Mouse (Mus musculus) right cerebral cortex, postnatal 25 days (tissue): Measurements from ENCODE around the gene Tmem170b.
A peak's percentile ranks its signal among the peaks of the same experiment; 100 is the strongest.
"Not testable (repeated sequence)": the region's sequence is repeated elsewhere in the genome, so short reads cannot be mapped to it uniquely, and the experiment has no call there.

ENCODE experiments used
- DNase-seq: peaks from one replicate; pipeline ENCODE4 v3.0.0; 2022

Tmem170b gene

DNA sequence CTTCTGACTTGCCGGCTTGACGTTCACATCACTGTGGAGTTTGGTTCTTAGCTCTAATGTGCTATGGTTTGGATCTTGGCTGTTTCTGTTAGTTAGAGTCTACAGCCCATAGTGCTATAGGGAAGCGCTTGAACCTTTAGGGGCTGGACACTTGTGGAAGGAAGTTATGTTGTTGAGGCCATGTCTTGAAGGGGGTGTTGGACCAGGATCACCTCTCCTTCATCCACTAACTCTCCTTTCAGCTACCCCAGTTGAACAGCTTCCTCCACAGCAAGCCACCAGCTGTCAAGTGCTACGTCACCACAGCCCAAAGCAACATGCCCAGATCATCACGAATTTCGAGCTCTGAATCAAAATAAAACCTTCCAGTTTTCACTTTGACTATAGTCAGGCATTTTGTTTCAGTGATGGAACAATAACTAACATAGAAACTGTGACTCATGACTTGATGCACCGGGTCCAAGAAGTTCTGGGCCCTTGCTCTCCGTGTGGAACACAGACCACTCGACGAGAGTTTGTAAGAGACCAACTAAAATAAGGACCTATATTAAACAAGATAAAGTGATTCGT, 65.5 kb downstream of the Tmem170b start:
- DNase-seq: no peak

GRCm38 (mm10) chr13:41672904-41673303, 67.2 kb downstream of the Tmem170b start:
- not testable (repeated sequence) for DNase-seq

GRCm38 (mm10) chr13:41673541-41673940, 67.8 kb downstream of the Tmem170b start:
- no peak for DNase-seq

DNA sequence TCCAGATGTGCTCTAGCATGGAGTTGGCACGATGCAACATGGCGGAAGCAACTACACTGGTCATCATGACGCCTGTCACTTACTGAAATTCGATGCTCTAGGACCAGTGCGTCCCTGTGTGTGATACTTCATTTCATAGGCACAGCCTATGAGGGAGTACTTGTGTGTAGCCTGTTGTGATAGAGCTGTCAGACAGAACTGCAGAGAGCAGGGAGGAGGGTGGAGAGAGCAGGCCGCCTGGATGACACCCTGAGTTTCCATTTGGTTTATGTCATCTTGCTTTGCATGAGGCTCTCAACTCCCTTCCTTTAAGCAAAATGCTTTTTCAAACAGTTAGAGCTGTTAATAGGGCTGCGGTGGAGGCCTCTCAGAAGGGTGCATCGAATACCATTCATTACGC, 68.9 kb downstream of the Tmem170b start:
- not testable (repeated sequence) for DNase-seq

DNA sequence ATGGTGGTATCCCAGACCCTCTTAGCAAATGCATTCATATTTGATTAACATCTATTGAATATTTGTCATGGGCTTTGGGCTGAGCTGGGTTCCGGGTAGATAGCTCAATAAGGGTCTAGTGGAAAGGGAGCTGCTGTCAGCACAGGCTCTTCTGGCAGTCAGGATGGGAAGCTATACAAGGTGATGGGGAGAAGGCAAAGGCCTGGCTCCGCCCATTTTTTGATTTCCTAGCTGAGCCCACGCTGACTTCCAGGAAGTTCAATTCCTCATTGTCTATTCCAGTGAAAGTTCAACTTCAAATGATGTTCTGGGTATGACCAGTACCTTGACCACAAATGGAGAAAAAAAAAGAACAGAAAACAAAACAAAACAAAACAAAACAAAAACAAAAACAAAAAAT, 69.8 kb downstream of the Tmem170b start:
- DNase-seq: no peak

DNA sequence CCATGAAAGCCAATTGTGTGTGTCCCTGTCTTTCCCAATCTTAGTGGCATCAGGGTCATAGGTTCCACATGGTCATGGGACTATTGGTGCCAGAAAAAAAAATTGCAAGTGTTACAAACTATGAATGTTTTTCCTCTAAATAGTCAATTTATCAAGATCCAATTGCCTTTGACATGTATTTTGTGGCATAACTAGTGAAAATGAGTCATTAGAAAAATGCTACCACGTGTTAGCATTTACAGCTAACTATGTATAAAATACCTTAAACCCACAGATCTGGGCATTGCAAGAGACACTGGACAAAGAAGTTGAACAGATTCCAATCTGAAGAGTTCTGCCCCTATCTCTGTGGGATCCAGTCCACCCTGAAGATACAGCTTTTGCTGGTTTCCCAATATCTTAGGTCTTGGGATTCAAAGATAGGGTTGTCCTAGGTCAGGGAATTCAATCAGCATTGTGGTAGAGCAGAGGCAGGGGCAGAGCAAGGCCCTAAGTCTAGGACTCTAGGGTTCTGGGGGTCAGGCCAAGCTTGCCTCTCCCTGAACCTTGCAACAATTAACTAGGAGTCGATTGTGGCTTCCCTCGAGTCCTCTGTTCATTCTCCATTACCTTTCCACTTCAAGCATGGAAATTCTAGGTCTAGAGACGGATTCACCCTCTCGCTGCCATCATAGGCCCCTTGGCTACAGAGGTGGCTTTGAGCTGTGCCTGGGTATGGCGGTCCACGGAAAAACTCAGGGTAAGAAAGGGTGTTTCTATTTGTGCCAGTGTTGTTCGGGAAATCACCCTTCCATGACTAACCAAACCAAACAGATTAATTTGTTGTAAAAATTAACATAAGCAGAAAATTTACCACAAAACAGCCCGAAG, 70.5 kb downstream of the Tmem170b start:
- no peak for DNase-seq

DNA sequence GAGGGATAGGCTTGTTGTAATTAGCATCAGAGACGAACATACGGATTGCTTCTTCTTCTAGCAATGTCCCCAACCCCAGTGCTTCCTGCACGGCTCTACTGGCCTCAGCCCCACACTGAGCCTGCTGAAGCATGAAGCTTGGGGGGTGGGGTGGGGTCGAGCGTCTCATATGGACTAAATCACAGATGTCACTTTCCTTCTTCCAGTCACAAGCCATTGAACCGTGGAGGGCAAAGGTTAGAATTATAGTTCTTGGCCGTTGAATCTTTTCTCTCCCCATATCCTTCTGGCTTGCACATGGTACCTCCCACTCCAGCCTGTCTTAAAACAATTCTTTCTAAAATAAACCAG, 71.1 kb downstream of the Tmem170b start:
- DNase-seq: no peak

- no peak for DNase-seq
Measured at GRCm38 (mm10) chr13:41680854-41681549, 75.3 kb downstream of the Tmem170b start.

- peak; percentile 30 for DNase-seq
Measured at GRCm38 (mm10) chr13:41682341-41683119, 76.8 kb downstream of the Tmem170b start.

GRCm38 (mm10) chr13:41683356-41684012, 77.8 kb downstream of the Tmem170b start:
- no peak for DNase-seq

DNA sequence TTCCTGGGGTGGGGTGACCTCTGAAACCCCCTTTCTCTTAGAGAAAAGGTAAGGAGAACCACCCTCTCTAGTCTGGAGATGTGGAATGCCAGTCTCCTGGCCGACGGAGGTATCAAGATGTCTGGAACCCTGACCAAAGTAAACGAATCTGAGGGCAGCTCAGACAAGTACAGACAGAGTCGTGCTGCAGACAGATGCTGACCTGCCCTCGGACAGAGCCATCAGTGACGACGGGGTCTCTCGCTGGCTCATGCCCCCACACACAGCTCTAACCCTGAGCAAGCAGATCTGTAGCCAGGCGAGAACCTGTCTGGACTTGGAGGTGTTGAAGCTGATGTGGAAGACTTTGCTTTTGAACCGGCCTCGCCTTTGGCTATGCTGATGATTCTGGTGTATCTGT, 79.8 kb downstream of the Tmem170b start:
- no peak for DNase-seq

GRCm38 (mm10) chr13:41689055-41689454, 83.3 kb downstream of the Tmem170b start:
- no peak for DNase-seq

- DNase-seq: no peak
Measured at GRCm38 (mm10) chr13:41689598-41690045, 83.9 kb downstream of the Tmem170b start.
